Mouse (Mus musculus): ENCODE results near the gene Gm20388. TPM values are rescaled to one million over a fixed set of nuclear protein-coding genes. Genes with fewer than 3 reads are reported as not detected.

The Gm20388 gene
- total and polyA plus RNA-seq, 2 experiments from 2014 or later, result 17.3 TPM; not detected in 1

DNA sequence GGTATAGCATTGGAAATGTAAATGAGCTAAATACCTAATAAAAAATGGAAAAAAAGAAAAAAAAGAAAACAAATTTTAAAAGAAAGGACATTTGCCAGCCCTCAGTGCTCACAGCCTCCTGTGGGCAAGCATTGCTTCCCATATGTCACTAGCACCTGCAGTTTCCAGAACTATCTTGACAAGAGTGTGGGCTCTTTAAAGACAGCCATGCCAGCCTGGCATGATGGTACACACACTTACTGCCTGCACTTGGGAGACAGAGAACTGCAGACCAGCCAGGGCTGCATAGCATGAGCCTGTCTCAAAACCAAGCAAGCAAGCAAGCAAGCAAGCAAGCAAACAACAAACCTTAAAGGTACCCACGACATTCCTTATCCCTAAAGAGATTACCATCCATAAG is 1994.8 kb downstream of the Gm20388 start:
- Histone ChIP-seq H3K36me3 (replicated peaks; ENCODE audit: control insufficient read depth, insufficient read depth, low read length) (no peaks in the 10 kb centered on the region), H3K4me2 (ENCODE audit: low read depth, low read length) (peak overlapping the region; percentile 99), H3K4me1 (ENCODE audit: control insufficient read depth, insufficient read depth) (peaks cover 37% of the 10 kb centered on the region), H3K9ac (replicated peaks; ENCODE audit: low read depth, low read length) (no peak overlapping the region), H3K4me3 (ENCODE audit: low read depth, low read length) (peak overlapping the region; percentile 72), H3K9me3 (replicated peaks; ENCODE audit: control insufficient read depth, low read length) (no peaks in the 10 kb centered on the region), H3K27me3 (ENCODE audit: control insufficient read depth, insufficient read depth, low read length) (no peaks in the 10 kb centered on the region), H3K27ac (ENCODE audit: low read depth) (no peak overlapping the region)
- no peak for ATAC-seq (ENCODE audit: insufficient read depth, low read depth)
- TF ChIP-seq EP300 (IDR thresholded peaks at IDR 0.05; ENCODE audit: low read depth), result no peak
- TF ChIP-seq CTCF (IDR thresholded peaks at IDR 0.05; ENCODE audit: low read depth), result no peak
- DNase-seq (ENCODE audit: low spot score), result no peak
- WGBS, result 43% methylated on average over 1 of the region's 1 CpGs

DNA sequence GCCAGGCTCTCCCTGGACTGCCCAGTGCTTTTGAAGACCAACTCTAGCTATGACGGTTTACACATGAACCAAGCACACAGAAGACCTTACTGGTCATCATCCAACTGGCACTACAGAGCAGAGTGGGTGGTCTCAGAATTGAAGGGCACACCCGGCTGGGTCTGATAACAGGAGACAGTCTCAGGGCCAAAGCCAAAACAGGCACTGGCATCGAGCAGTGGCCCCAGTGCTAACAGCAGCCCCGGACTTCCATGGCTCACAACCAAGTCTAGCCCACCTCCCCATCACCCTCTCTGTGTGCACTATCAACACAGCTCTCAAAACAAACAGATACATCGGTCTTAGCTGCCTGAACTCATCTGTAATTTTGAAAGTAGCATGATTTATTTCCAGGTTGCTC is 1995.2 kb downstream of the Gm20388 start:
- ATAC-seq (ENCODE audit: insufficient read depth, low read depth) (no peak), DNase-seq (ENCODE audit: low spot score) (no peak)
- Histone ChIP-seq H3K36me3 (replicated peaks; ENCODE audit: control insufficient read depth, insufficient read depth, low read length) (no peaks in the 10 kb centered on the region), H3K27me3 (ENCODE audit: control insufficient read depth, insufficient read depth, low read length) (no peaks in the 10 kb centered on the region), H3K4me2 (ENCODE audit: low read depth, low read length) (peak overlapping the region; percentile 99), H3K4me3 (ENCODE audit: low read depth, low read length) (peak overlapping the region; percentile 72), H3K9ac (replicated peaks; ENCODE audit: low read depth, low read length) (0 out of 2 replicates have a peak overlapping the region, but pooled peaks have one; percentile 64), H3K27ac (ENCODE audit: low read depth) (no peak overlapping the region), H3K9me3 (replicated peaks; ENCODE audit: control insufficient read depth, low read length) (no peaks in the 10 kb centered on the region), H3K4me1 (ENCODE audit: control insufficient read depth, insufficient read depth) (peaks cover 37% of the 10 kb centered on the region)
- WGBS, result 22% methylated on average over 5 of the region's 5 CpGs
- no peak for TF ChIP-seq CTCF (IDR thresholded peaks at IDR 0.05; ENCODE audit: low read depth)
- TF ChIP-seq EP300 (IDR thresholded peaks at IDR 0.05; ENCODE audit: low read depth), result no peak

DNA sequence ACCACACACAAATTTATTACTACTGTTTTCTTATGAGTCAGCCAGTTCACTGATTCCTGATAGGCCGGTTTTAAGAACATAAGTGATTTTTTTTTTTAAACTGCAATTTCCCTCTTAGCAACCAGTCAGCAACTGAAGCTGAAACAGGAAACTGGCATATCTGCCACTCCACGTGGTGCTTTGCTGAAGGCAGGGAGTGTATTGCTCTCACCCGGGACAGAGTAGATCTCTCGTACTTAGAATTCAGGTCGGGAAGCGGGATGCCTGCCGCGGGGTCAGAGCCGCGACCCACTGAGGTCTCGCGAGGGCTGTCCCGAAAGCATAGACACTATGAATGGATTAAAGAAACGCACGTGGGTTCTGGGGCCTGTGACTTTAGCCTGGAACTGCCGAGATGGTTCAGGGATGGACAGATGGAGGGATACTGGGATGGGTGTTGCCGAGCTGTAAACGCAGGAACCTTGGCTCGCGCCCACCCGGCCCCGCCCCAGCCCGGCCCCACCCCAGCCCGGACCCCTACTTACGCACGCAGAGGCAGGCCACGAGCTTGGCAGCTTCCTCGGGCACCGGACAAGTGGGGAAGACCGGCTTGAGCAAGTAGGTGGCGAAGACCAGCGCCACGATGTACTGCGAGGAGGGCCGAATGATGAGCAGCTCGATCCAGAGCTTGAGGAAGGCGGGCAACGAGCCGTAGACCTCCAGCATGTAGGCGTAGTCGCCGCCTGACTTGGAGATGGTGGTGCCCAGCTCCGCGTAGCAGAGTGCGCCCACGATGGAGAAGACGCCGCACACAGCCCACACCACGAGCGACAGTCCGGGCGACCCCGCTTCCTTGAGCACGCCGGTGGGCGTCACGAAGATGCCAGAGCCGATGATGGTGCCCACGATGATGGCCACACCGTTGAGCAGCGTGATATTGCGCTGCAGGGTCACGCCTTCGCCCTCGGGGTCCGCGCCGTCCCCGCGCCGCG is 1996.2 kb downstream of the Gm20388 start:
- WGBS, result under 1% methylated on average over 69 of the region's 72 CpGs
- DNase-seq (ENCODE audit: low spot score) (peak; percentile 59), ATAC-seq (ENCODE audit: insufficient read depth, low read depth) (peak; percentile 13)
- H3K9ac ChIP-seq (replicated peaks; ENCODE audit: low read depth, low read length), result peak overlapping the region; percentile 64
- no peak for TF ChIP-seq EP300 (IDR thresholded peaks at IDR 0.05; ENCODE audit: low read depth)
- no peak for TF ChIP-seq CTCF (IDR thresholded peaks at IDR 0.05; ENCODE audit: low read depth)
- H3K9me3 ChIP-seq (replicated peaks; ENCODE audit: control insufficient read depth, low read length), result no peaks in the 10 kb centered on the region
- no peaks in the 10 kb centered on the region for H3K27me3 ChIP-seq (ENCODE audit: control insufficient read depth, insufficient read depth, low read length)
- peak overlapping the region; percentile 72 for H3K4me3 ChIP-seq (ENCODE audit: low read depth, low read length)
- peaks cover 33% of the 10 kb centered on the region for H3K4me1 ChIP-seq (ENCODE audit: control insufficient read depth, insufficient read depth)
- no peak overlapping the region for H3K27ac ChIP-seq (ENCODE audit: low read depth)
- H3K4me2 ChIP-seq (ENCODE audit: low read depth, low read length), result peak overlapping the region; percentile 99
- H3K36me3 ChIP-seq (replicated peaks; ENCODE audit: control insufficient read depth, insufficient read depth, low read length), result no peaks in the 10 kb centered on the region

DNA sequence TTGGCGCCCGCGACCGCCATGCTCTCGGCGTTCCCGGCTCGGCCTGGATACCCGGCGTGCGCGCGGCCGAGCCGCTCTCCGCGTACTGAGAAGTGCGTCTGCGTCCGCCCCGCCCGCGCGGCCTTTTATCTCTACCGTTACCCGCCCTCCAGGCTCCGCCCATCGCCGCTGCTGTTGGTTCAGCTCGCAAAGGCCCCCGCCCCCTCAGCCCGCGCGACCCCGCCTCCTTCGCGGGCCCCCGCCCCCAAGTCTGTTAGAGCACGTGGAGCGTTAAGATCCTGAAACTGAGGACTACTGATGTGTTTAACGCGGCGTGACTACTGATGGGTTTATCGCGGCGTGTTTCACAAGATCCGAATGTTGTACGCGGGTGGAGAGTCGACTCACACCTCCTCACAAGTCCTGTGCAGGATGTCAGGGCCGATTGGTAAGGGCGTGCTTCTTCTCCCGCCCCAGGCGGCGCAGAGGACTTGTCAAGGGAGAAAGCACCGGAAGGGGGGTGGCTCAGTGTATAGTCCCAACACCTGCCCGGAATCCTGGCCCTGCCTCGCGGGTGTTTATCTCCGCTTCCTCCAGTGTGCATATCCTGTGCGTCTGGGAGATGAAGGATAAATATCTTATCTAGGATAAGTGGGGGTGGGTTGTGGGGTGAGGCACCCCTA is 1997.1 kb downstream of the Gm20388 start, which contains the start of gene Slc7a5:
Slc7a5 (minus strand) TSS at position 108 of the 662 bp plus-strand sequence.
- peak within 1 kb of the TSS; percentile 64 for H3K9ac ChIP-seq (replicated peaks; ENCODE audit: low read depth, low read length)
- H3K4me1 ChIP-seq (ENCODE audit: control insufficient read depth, insufficient read depth), result peaks cover 25% of the 10 kb centered on the region
- no peaks in the 10 kb centered on the region for H3K27me3 ChIP-seq (ENCODE audit: control insufficient read depth, insufficient read depth, low read length)
- H3K4me2 ChIP-seq (ENCODE audit: low read depth, low read length), result peak within 1 kb of the TSS; percentile 99
- ATAC-seq (ENCODE audit: insufficient read depth, low read depth) (peak; percentile 96), DNase-seq (ENCODE audit: low spot score) (peak; percentile 98)
- H3K27ac ChIP-seq (ENCODE audit: low read depth), result no peak within 1 kb of the TSS
- H3K4me3 ChIP-seq (ENCODE audit: low read depth, low read length), result peak within 1 kb of the TSS; percentile 72
- TF ChIP-seq EP300 (IDR thresholded peaks at IDR 0.05; ENCODE audit: low read depth) (no peak), CTCF (IDR thresholded peaks at IDR 0.05; ENCODE audit: low read depth) (no peak)
- no peaks in the 10 kb centered on the region for H3K36me3 ChIP-seq (replicated peaks; ENCODE audit: control insufficient read depth, insufficient read depth, low read length)
- H3K9me3 ChIP-seq (replicated peaks; ENCODE audit: control insufficient read depth, low read length), result no peaks in the 10 kb centered on the region
- WGBS, result under 1% methylated on average over 49 of the region's 61 CpGs

DNA sequence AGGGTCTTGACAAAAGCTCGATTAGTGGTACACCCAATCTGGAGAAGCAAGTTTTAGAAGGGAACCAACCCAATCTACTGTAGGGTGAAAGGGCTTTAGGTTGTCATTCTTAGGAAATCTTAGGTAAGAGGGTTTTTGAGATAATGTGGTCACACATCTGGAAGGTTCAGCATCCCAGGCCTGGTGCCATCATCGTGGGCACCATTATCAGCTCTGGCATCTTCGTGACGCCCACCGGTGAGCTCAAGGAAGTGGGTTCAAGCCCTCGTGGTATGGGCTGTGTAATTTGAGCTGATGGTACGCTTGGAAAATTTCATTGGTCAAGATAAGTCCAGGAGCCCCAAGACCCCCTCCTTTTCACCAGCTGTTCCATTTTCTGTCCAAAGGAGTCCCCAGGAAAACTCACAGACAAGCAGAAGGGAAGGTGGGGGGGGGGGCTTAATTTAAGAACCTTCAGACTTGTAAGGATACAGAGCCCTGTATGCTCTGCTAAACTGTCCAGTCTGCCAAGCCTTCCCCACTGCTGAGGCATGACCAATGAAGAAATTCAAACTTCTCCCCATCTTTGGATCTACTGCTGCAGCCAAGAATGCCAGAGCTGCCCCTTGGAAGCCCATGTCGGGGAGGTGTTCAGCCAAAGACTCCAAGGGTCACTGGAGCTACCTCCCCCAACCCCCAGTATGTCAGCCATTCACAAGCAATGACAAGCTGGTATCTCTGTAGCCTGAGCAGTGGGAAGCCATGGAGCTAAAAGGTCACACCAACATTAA is 1997.9 kb downstream of the Gm20388 start:
- Histone ChIP-seq H3K36me3 (replicated peaks; ENCODE audit: control insufficient read depth, insufficient read depth, low read length) (no peaks in the 10 kb centered on the region), H3K4me1 (ENCODE audit: control insufficient read depth, insufficient read depth) (peaks cover 25% of the 10 kb centered on the region), H3K4me3 (ENCODE audit: low read depth, low read length) (no peak overlapping the region), H3K27ac (ENCODE audit: low read depth) (no peak overlapping the region), H3K4me2 (ENCODE audit: low read depth, low read length) (peak overlapping the region; percentile 99), H3K9ac (replicated peaks; ENCODE audit: low read depth, low read length) (no peak overlapping the region), H3K9me3 (replicated peaks; ENCODE audit: control insufficient read depth, low read length) (no peaks in the 10 kb centered on the region), H3K27me3 (ENCODE audit: control insufficient read depth, insufficient read depth, low read length) (no peaks in the 10 kb centered on the region)
- TF ChIP-seq CTCF (IDR thresholded peaks at IDR 0.05; ENCODE audit: low read depth) (no peak), EP300 (IDR thresholded peaks at IDR 0.05; ENCODE audit: low read depth) (no peak)
- DNase-seq (ENCODE audit: low spot score) (no peak), ATAC-seq (ENCODE audit: insufficient read depth, low read depth) (no peak)
- WGBS, result 44% methylated on average over 8 of the region's 8 CpGs
